Mouse (Mus musculus) embryonic fibroblast, embryonic 13.5 days (primary cell): ENCODE measurements around the gene Wdr38.

Source experiments
- CTCF ChIP-seq: IDR thresholded peaks from 2 replicates; pipeline ENCODE4 v1.5.1; 2011; ENCODE audit warnings: mild to moderate bottlenecking, control low read depth, low read length, moderate library complexity, borderline replicate concordance; ENCODE audit not compliant: insufficient read depth
- POLR2A ChIP-seq: IDR thresholded peaks from 2 replicates; pipeline ENCODE4 v1.6.1; 2011; ENCODE audit warnings: low read depth, mild to moderate bottlenecking, control low read depth, low read length, moderate library complexity

DNA sequence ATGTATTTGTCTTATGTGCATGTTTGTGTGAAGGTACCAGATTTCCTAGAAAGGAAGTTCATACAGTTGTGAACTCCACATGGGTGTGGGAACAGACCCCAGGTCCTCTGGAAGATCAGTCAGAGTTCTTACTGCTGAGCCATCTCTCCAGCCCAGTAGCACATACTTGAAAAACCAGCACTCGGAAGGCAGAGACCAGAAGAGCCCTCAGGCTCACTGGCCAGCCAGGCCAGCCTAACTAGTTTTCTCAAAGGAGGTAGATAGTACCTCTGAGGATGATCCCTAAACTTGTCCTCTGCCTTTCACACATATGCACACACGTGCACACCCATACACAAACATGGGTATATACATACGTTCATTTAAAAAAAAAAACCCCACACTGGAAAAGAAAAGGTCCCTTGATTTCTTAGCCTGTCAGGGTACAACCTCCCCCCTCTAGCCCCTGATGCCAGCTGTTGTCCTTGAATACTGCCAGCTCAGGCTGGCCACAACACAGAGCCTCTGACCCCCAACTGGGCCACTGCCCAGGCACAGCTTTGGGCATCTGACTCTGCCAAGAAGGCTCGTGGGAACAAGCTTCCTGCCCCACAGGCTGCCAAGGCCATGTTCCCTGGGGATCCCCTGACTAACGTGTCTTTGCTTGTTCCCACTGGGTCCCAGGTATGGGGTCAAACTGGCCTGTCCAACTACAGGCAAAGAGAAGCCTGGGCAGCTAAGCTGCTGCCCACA is 44.0 kb upstream of the Wdr38 start:
- TF ChIP-seq POLR2A (no peak), CTCF (no peak)
